Mouse (Mus musculus) embryo, embryonic 9.5 days (tissue): ENCODE data around the gene Gm44805.

ENCODE experiments used
- DNase-seq: peaks from one replicate; pipeline ENCODE4 v3.0.0-alpha.2; 2017; ENCODE audit errors: extremely low spot score

Gm44805 gene

GRCm38 (mm10) chr7:19677872-19678271, 3.4 kb downstream of the Gm44805 start, which contains the start of gene Apoc2:
Gene Apoc2, minus strand, starts transcription at chr7:19677941.
- no peak for DNase-seq

- no peak for DNase-seq
Observed at GRCm38 (mm10) chr7:19676662-19677061, 4.6 kb downstream of the Gm44805 start.

GRCm38 (mm10) chr7:19675824-19676223, 5.4 kb downstream of the Gm44805 start:
- no peak for DNase-seq

- no peak for DNase-seq
Observed at GRCm38 (mm10) chr7:19673083-19673699, 8.0 kb downstream of the Gm44805 start.

- no peak for DNase-seq
Observed at GRCm38 (mm10) chr7:19671511-19671910, 9.7 kb downstream of the Gm44805 start.

- DNase-seq, result peak; percentile 85
Observed at GRCm38 (mm10) chr7:19668947-19669721, 12.1 kb downstream of the Gm44805 start.

GRCm38 (mm10) chr7:19667434-19667833, 13.8 kb downstream of the Gm44805 start:
- DNase-seq, result no peak

GRCm38 (mm10) chr7:19666750-19667149, 14.5 kb downstream of the Gm44805 start:
- DNase-seq, result no peak

GRCm38 (mm10) chr7:19664955-19665841, 16.0 kb downstream of the Gm44805 start, which contains the start of gene Clptm1:
Gene Clptm1, minus strand, starts transcription at chr7:19665033.
- peak; percentile 98 for DNase-seq

GRCm38 (mm10) chr7:19664455-19664954, 16.7 kb downstream of the Gm44805 start:
- DNase-seq, result no peak

- no peak for DNase-seq
Observed at GRCm38 (mm10) chr7:19663940-19664339, 17.3 kb downstream of the Gm44805 start.

- DNase-seq, result no peak
Observed at GRCm38 (mm10) chr7:19652614-19653013, 28.6 kb downstream of the Gm44805 start.

- DNase-seq, result no peak
Observed at GRCm38 (mm10) chr7:19651063-19651786, 30.0 kb downstream of the Gm44805 start.

- no peak for DNase-seq
Observed at GRCm38 (mm10) chr7:19641223-19641622, 40.0 kb downstream of the Gm44805 start.

GRCm38 (mm10) chr7:19635074-19635827, 46.0 kb downstream of the Gm44805 start:
- no peak for DNase-seq

- no peak for DNase-seq
Observed at GRCm38 (mm10) chr7:19634591-19634990, 46.6 kb downstream of the Gm44805 start.

- DNase-seq, result no peak
Observed at GRCm38 (mm10) chr7:19633855-19634254, 47.4 kb downstream of the Gm44805 start.

- DNase-seq, result no peak
Observed at GRCm38 (mm10) chr7:19633197-19633596, 48.0 kb downstream of the Gm44805 start.

GRCm38 (mm10) chr7:19632720-19633119, 48.5 kb downstream of the Gm44805 start:
- DNase-seq, result no peak

GRCm38 (mm10) chr7:19632275-19632674, 48.9 kb downstream of the Gm44805 start:
- no peak for DNase-seq

GRCm38 (mm10) chr7:19629361-19629734, 51.9 kb downstream of the Gm44805 start, which contains the start of gene Relb:
Gene Relb, minus strand, starts transcription at chr7:19629438.
- DNase-seq, result peak; percentile 93
